Mouse (Mus musculus) lung, postnatal 14 days (tissue): ENCODE measurements around the gene Dhrs1.
A peak's percentile ranks its signal among the peaks of the same experiment; 100 is the strongest.

ENCODE experiments used
- DNase-seq: peaks from one replicate; pipeline ENCODE4 v3.0.0; 2021

Dhrs1 gene

DNA sequence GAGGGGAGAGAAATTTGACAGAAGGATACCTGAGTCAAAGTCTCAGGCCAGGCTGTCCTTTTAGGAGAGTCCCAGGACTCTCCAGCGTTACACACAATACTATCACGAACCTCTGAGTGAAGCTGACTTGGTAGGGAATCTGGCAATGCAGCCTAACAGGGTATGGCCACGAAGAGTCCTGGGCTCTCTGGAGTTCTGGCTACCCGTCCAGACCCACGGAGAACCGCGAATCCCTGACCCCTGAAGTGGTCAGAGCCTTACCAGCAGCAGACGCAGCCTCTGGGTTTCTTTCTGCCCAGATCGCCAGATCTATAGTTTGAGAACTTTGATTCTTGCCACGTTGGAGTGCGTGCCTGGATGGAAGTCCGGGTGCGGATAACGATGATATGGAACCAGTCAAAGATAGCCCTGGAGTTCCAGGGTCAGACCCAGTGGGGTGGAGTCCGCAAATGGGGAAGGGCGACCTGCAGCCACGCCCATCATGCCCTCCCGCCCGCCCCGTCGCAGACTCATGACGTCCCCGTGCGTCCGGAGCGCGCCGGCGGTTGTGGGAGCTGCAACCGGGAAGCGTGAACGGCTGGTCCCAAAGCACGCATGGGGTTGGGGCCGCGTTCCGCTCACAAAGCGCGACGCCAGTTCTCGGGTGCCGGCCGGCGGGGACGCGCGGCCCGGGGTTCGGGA is at the start of gene Dhrs1, which contains the start of gene Nop9:
Gene Dhrs1, minus strand, starts transcription at position 511 of the 681 bp plus-strand sequence.
Gene Nop9, plus strand, starts transcription at position 514 of the 681 bp plus-strand sequence.
- DNase-seq, result peak; percentile 89

DNA sequence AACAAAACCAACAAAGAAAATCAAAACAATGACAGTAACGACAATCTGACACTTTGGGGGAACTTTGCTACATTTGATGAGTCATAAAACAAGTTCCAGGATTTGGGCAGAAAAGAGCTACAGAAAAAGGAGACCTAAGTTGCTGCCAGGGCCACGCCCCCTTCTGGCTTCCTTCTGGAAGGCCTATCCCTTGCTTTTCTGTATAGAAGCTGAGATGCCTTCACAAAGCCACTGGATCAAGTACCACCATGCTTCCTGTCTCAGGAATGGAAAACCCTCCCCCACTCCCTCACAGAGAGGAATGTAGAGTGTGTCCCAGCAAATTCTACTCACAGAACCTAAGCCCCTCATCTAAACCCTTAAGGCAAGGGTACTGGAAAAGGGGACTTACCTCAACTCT is 48.5 kb upstream of the Dhrs1 start:
- peak; percentile 34 for DNase-seq

DNA sequence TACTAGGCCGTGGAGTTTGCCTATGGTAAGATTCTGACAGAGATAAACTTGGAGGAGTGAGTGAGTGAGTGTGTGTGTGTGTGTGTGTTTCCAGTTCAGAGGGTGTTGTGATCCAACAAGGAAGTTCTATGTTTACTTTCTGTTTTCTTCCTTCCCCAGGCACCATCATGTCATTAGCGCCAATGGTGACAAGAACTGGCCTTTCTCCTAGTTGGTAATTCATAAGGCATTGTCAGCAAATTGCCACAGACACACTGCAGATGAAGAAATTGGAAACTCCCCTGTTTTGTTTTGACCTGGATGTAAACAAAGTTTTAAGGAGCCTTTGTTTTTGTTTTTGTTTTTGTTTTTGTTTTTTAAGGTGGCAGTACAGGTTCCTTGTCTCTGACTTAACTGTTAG is 48.0 kb upstream of the Dhrs1 start:
- no peak for DNase-seq

DNA sequence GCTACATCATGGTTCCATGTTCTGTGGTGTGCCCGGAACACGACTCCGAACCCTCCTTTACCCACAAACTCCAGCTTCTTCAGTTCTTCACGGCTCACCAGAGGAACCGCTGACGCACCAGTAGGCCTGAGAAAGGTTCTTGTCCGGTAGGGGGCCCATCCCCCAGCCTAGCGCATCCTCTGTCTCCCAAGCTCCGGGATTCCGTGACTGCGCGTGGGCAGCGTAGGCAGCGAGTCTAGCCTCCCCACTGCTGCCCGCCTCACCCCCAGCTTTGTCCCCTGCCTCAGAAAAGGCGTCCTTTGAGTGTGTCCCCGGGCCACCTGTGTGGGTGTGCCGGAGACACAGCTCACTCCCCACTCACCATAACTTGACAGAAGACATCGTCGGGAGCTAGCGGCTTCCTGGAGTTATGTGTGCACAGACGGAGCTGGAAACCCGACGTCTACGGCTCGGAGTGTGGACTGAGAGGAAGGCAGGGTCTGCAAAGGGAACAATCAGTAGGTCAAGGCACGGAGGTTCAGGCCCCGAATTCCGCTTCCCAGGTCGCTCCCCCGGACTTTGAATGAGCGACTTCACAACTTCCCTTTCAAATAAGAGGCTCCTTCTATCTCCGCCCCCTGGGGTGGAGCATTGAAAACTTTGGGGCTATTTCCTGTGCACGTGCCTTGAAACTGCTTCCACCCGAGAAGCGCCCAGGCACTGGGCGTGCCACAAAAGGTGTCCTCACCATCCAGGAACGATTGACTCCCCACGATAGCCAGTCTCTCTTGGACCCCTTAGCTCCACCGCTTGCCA is 43.0 kb upstream of the Dhrs1 start, which contains the start of gene Ripk3:
Gene Ripk3, minus strand, starts transcription at position 610 of the 795 bp plus-strand sequence.
- DNase-seq, result peak; percentile 54

DNA sequence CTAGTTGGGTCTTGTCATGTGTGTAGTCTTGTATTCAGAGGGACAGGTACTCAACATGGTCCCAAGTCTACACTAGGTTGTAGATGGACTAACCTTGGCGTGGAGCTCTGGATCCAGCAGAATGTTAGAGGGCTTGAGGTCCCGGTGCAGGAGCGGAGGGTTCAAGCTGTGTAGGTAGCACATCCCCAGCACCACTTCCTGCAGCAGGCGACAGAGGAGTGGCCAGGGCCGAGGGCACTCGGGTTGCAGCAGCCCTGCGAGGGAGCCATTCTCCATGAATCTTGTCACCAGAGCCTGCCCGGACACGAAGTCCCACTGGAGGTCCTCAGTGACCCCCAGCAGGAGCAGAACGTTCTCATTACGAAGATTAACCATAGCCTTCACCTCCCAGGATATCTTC is 42.2 kb upstream of the Dhrs1 start:
- DNase-seq, result no peak

DNA sequence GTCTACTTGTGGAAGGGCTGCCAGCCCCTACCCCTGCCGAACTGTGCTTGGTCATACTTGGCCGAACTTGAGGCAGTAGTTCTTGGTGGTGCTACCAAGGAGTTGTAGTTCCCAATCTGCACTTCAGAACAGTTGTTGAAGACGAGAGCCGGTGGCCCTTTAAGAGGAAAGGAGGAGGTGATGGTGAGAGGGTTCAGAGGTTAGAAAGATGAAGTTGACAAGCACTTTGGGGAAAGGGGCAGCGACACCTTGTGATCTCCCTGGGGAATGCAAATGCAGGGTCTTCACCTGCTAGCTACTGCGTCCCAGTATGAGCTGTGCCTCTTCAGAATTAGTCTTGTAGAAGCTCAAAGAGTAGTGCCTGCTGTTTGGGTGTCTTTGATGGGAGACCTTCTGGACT is 39.7 kb upstream of the Dhrs1 start:
- DNase-seq, result peak; percentile 23

DNA sequence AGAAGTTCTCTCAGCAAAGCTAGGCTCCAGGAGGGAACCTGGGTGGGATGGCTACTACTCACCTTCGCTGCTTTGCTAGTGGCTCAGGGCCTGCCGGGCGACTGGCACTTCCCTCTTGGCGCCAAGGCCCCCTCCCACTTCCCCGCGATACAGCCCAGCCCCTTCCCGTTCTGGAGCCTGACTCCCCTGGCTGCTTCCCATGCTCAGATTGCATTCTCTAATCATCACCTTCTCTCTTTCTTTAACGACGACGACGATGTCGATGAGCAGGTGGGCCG is 38.4 kb upstream of the Dhrs1 start, which contains the start of gene Adcy4:
Gene Adcy4, minus strand, starts transcription at position 138 of the 278 bp plus-strand sequence.
- peak; percentile 48 for DNase-seq

DNA sequence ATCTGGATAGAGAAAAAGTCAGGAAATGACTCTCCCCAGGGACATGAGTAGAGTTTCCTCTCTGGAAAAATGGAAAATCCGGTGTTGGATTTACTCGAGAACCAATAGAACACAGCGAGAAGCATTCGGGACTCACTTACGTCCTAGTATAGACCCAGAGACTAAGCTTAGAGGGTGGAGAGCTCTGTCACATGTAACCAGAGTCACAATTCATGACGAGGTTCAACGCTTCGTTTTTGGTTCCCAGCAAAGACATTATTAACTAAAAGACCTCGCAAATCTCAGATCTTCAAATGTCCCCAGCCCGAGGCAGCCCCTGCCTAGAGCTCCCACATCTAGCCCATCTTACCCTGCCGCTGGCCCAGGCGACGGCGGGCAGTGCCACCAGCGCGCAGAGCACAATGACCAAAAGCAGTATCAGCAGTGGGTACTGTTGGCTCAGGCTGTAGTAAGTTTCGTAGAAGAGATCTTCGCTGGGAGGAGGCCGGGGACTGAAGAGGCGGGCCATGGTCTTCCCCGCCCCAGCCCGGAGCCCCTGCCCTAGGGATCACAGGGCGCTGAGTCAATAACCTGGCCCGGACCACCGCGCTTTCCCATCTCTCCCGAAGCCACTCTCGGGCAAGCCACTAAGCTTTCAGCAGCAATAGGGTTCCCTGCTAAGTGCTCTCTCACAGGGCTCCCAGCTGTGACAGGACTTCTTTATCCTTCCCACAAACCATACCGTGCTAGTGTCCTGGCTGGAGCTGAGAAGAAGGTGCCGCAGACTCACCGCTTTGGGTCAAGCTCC is 37.9 kb upstream of the Dhrs1 start:
- DNase-seq, result peak; percentile 37

DNA sequence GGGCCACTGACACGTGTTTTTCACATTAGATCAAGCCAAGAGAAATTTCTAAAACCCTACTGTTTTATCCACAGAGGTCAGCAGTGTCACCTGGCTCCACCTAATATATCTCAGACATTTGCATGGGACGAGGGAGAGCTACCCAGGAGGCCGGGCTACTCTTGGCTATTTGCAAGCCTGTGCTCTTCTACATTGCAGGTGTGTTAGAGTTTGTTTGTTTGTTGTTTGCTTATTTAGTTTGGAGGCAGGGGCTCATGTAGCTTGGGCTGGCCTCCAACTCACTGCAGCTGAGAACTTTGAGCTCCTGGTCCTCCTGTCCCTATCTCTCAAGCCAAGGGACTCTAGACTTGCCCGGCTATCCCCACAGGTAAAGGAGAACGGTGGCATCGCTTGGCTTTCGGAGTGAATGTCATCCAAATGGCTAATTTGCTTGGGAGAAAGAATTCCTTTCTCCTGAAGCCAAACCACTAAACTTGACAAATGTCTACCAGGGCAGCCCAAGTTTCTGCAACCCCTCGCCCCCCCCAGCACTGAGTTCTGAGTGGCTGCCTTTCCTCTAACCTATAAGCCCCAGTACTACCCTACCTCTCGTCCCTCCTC is 37.0 kb upstream of the Dhrs1 start:
- peak; percentile 0 for DNase-seq

DNA sequence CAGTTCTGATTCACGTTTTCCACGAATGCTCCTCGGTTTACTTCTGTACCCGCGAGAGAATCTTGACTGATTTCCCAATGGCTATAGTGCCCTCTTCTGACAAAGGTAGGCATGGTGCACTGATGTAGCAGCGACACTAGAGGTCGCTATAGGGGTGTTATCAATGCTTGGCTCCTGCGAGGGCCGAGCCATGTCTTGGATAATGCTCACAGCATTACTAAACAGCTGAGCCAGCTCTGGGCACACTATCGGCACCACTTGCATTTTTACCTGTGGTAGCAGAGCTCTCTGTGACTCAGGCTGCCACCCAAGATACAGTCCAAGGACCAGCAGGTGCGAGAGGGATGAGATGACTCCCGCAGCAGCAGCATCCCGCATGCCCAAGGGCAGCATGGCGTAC is 35.8 kb upstream of the Dhrs1 start:
- DNase-seq, result peak; percentile 74

DNA sequence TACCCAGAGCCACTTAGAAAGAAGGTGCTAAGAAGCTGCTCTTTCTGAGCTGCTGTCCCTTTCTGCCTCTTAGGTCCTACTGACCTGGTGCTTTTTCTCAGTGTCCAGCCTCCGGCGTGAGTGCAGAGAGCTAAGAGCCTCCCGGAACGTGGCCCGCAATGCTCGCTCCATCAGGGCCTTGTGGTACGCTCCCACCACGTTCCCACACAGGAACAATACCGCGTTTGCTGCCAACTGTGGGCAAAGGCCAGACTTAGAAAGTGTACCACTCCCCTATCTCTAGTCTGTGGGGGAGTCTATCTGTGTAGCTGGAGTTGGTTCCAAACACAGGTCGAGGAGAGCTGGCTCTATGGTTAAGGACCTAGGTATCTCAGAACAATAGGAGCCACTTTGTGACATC is 35.2 kb upstream of the Dhrs1 start:
- no peak for DNase-seq

DNA sequence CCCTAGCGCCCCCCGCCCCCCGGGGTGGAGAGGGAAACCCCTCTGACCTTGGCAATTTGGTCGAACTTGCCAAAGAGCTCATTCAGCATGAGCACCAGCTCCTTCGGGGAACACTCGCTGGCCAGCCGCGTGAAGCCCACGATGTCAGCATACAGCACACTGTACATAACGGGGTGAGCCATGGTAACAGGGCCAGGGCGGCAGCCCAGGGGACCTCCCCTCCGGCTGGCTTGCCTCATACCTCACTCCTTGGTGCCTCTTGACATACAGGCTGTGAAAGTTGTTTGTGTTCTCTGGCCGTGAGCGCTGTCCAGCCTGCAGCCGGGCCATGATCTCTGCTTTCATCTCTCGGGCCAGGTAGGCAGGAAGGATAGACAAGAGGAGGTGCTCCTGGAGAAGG is 34.2 kb upstream of the Dhrs1 start:
- DNase-seq, result no peak

DNA sequence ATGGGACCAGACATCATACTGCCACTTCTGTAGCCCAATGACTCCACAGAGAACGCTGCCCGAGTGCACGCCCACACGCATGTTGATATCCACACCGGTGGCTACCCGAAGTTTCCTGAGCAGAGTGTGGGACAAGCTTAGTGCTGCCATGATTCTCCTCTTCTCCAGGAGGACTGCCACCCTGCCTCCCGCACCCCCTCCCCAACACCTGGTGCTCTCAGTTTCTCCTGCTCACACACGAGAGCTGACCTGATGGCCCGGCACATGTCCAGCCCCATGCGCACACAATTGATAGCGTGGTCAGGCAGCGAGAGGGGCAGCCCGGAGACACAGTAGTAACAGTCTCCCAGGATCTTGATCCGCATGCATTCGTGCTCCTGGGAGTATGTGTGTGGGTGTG is 33.2 kb upstream of the Dhrs1 start:
- DNase-seq, result no peak

DNA sequence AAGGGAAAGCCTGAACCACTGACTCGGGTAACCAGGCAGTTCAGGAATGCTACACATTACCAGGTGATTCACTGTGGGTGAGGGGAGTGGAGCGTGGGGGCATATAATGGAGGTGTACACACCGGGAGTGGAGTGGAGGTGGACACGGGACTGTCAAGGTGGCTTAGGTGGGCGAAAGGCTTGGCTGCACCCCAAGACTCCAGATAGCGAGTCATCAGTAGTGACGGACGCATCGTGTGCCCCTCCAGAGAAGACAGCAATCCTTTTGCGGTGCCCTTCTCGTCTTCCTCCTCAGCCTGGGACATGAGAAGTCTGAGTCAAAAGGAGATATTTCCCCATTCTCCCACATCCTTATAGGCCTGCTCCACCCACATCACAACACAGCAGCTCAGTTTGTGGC is 32.3 kb upstream of the Dhrs1 start:
- no peak for DNase-seq

DNA sequence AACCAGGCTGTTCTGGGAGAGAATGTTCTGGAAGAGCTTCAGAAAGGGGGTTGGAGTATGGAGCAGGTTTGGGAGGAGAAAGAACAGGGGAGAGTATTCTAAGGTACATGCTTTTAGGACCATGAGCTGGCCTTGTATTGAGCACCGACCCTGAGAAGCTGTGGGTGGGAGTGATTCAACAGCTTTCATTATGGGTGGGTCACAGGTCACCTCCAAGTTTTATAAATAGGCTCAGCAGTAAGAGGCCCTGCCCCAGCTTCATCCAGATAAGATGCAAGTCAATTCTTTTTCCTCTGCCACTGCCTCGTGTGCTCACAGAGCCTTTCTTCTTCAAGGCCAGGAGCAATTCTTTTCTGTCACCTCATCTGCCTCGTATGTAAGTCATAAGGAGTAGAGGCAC is 31.7 kb upstream of the Dhrs1 start:
- DNase-seq, result no peak

DNA sequence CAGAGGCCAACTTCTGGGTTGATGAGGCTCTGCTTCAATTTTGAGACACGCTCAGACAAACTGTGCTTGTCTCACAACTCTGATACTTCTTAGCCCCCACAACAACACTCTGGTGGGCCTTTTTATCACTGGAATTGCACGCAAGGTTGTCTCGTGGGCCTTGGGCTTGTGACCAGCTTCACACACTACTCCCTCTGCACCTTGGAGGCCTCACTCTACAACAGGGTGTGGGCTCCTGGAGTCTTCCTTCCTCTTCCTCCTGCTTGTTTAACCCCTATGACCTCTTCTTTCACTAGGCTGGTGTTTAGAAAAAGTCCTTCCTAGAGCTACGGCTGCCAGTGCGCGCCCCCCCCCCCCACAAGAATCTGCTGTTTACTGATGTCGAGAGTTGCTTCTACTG is 31.2 kb upstream of the Dhrs1 start:
- DNase-seq, result no peak

DNA sequence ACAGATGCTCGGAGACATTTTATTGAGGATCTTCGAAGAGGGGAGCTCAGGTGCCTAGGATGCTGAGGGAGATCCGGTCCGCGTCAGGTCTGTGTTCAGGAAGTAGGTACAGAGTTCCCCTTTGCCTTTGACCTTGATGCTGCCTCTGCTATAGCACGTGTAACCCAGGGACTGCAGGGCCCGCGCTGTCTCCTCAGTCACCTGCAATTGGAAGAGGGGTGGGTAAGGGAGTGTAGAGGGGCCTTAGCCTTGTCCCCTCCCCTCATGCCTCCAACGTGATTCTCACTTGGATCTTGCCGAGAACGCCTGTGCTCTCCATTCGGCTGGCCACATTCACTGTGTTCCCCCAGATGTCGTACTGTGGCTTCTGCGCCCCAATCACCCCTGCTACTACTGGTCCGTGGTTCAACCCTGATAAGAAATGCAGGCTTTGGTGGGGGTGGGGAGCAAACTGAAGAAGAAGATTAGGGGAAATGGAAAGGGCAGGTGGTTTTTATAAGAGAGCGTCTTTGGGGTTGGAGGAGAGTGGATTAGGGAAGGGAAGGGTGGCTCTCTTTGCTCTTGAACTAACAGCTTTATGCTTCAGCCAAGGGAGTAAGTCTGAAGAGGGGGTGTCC is 23.7 kb upstream of the Dhrs1 start:
- DNase-seq, result no peak

DNA sequence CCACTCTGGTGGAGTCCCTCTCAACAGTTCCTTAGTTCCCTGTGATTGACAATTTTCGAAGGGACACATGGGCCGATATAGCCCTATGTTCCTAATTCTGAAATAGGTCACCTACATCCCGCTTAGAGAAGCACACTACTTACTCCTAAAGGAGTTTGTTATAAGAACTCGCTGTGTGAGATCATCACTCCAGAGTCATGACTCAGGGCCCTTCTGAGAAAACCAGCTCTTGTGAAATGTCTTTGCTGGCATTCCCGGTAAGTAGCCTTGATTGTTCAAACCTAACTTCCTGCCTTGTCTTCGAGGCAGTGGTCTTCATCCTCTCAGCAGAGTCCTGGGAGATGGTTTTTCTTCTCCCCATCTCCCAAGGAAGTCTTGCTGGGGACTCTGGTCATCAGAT is 23.1 kb upstream of the Dhrs1 start:
- DNase-seq, result no peak

DNA sequence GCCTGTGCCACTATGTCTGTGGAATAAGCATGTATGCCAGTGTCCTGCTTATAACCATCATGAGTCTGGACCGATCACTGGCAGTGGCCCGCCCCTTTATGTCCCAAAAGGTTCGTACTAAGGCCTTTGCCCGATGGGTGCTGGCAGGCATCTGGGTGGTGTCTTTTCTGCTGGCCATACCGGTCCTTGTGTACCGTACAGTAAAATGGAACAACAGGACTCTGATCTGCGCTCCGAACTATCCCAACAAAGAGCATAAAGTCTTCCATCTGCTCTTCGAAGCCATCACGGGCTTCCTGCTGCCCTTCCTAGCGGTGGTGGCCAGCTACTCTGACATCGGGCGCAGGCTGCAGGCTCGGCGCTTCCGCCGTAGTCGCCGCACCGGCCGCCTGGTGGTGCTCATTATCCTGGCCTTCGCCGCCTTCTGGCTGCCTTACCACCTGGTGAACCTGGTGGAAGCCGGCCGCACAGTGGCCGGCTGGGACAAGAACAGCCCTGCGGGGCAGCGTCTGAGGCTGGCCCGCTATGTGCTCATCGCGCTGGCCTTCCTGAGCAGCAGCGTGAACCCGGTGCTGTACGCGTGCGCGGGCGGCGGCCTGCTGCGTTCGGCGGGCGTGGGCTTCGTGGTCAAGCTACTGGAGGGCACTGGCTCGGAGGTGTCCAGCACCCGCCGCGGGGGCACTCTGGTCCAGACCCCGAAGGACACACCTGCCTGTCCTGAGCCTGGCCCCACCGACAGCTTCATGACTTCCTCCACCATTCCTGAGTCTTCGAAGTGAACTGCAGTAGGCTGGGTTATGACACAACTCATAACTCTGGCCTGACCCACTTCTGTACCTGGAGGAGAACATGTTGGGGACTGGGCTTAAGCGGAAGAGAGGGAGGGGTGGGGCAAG is 22.3 kb upstream of the Dhrs1 start:
- DNase-seq, result peak; percentile 66

DNA sequence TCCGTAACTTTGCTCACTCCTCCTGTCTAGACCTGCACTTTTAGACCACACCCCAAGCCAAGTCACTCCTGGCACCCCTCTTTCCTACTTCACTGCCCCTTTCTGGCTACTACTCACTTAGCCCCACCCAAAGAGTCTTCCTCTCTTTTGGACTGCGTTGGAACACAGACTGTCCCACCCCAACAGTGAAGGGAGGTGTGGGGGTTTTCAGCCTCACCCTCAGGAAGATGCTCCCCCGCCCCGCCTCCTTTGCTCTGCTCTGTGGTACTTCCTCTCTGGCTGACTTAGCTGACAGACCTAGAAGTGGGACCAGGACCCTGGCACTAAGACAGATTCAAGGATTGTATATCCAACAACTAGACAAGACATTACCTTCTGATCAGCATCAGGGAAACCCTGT is 20.2 kb upstream of the Dhrs1 start, which contains the start of gene Ltb4r1:
Gene Ltb4r1, plus strand, starts transcription at position 267 of the 400 bp plus-strand sequence.
- no peak for DNase-seq

DNA sequence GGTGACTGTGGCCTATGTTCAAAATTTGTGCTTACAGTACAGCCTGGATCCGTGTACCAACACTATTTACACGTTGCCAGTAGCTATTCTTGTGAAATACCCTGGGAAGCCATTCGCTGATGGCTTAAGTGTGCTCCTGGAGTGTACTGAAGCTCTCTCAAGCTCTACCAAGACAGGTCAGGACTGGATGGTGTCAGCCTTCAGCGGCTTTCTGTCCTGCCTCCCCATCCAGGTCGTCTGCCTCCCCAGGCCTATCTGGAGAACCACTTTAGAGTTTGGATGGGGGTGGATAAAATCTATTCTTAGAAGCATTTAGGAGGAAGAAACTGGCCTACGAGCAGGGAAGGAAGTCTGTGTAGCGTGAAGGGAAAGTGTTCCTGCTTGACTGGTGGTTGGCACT is 17.7 kb upstream of the Dhrs1 start:
- DNase-seq, result peak; percentile 34
